Mouse (Mus musculus) NIH3T3 (cell line): ENCODE results near the gene Il13ra1.

Source experiments
- DNase-seq: peaks from one replicate; pipeline ENCODE4 v3.0.0-alpha.2; 2012; ENCODE audit warnings: low read depth

Gene Il13ra1

DNA sequence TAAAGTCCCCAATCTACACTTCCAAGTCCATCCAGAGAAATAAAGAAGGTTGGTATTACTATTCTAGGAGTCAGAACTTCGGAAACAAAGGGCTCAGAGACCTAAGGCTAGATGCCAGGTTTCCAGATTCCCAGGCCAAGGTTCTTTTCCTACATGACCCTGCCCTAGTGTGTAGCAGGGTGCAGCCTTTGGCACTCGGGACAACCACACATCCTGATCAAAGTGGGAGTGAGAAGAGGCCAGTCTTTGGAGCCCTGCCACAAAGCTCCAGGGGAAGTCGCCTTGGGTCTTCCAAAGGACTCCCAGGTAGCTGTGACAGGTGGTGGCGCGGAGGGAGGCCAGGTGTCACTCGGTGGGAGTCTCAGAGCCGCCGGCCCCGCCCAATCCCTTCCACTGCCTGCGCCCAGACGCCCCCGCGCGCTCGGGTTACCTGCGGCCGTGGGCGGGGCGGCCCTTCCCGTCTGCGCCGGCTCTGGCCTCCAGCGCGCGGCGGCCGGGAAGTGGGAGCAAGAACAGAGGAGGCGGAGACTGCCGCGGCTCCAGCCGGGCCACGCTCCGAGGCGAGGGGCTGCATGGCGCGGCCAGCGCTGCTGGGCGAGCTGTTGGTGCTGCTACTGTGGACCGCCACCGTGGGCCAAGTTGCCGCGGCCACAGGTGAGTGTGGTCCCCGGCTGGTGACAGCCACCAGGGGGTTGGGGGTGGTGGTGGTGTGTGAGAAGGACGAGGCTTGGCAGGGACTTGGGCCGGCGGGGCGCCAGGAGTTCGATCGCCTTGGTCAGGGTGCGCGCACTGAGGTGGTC is at the start of gene Il13ra1:
Gene Il13ra1, plus strand, starts transcription at position 489 of the 800 bp plus-strand sequence.
- DNase-seq: peak; percentile 63

DNA sequence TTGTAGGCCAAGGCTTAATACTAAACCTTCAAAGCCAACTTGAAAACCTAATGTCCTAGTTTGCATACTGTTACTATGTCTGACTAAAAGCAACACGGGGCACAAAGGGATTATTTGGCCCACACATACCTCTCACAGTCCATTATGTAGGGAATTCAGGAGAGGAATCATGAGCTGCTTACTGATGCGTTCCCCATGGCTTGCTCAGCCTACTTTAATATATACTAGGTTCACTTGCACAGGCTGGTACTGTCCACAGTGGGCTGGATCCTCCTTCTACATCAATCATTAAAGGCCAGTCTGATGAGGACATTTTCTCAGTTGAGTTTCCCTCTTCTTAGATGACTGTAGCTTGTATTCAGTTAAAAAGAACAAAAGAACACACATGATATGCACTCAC is 37.9 kb upstream of the Il13ra1 start:
- no peak for DNase-seq

DNA sequence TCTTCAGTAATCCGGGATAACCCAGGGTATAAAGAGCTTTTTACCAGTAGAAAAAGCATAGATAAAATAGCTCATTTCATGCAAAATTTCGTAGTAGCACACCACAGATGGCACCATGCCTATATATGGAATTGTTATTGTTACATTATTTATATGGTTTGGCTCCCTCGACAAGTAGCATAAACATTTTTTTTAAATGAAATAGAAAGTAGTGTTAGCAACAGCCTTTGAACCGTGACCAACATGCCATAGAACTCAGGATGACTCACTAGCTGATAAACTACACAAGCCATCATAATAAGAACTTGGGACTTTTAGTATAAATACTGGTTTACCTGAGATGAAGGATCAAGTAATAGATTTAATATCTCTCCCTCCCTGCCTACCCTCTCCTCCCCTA is 34.7 kb upstream of the Il13ra1 start:
- DNase-seq: peak; percentile 62

DNA sequence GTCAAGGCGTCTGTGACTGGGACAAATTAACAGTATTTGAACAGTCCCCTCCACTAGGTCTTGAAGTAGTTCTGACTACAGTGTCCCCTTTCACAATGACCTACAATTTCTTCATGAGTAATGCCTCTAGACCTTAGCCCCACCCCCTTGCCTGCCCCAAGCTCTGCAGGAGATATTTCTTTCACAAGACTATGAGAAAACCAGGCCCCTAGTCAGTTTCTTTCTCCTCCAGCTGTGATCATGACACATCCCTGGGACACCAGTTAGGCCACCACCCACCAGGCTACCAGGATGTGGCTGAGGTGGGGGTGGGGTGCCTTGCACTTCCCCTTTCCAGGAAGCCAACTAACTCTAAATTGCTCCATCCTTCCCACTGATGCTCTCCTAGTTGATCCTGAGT is 29.0 kb upstream of the Il13ra1 start:
- peak; percentile 69 for DNase-seq

DNA sequence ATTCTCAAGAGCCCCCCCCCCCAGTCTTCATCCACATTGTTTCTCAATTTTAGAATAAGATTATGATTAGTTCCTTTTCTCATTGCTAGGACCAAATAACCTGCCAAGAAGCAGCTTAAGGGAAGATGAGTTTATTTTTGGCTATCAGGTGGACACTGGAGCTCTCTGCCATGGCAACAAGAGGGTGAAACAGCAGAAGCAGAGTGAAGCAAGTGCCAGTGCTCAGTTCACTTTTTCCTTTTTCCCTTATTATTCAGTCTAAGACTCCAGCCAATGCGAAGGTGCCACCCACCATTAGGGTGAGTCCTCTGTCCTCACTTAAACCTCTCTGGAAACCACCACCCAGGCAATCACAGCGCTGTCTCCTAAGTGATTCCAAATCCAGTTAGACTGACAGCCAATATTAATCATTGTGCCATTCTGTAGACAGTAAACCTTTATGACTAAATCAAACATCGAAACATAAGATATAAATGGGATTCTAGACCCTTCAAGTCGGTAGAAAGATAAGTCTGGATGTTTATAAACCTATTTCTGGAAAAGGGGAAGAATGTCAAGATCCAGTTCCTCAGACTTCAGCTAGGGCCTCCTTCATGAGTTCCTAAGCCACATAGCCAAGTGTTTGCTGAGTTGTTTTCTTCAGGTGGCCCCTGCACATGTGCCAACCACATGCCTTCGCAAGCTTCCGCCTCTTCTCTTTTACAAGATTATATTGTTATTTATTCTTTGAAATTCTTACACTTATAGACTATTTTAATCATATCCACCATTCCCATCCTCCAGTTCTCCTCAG is 23.2 kb upstream of the Il13ra1 start:
- no peak for DNase-seq

DNA sequence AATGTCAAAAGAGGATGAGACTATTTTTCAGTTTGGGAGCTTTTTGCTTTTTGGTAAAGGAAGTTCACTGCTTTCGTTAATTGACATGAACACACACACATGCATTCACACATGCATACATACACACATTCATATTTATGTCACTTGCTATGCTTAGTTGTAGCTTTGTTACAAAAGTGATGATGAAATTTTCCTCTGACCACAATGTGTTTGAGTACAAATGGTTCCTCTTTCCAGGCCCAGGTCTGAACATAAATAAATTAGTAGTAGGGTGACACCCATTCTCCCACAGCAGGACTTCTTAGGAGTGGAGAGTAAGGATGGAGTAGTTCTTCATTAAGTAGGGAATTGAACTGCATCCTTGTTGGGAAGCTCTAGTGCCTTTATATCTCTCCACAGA is 11.0 kb upstream of the Il13ra1 start:
- DNase-seq: no peak

DNA sequence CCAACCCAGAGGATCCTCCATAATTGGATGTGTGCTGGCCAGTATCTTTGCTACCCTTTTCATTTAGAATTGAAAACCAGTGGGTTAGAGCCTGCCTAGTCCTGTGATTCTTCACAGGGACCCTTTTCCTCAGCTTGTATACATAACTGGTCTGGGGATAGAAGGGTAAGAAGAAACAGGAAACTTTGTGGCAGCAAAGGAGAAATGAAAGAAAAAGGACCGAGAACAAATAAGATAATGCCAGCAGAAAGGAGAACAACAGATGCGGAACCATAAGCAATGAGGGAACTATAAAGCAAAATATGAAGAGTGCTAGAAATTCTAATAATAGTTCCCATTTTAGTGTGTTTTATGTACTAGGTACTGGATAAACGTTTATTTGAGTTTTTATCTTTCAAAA is 10.6 kb upstream of the Il13ra1 start:
- DNase-seq: no peak

DNA sequence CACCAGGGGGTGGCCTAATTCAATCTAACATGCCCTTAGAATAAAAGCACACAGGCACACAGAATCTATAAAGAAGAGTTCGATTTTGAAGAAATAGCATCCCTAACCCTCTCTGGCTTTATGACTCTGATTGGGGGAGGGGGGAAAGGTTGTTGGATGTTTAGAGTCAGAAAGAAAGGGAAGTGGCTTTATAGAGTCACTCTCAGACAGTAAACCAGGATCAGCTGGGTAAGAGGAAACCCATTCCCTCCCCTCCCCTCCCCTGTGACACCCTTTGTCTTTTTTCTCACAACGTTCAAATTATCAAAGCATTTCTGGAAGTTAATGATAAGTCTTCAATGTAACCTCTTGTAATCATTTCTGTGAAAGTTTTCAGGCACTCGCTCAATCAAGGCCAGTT is 3.3 kb upstream of the Il13ra1 start:
- no peak for DNase-seq

DNA sequence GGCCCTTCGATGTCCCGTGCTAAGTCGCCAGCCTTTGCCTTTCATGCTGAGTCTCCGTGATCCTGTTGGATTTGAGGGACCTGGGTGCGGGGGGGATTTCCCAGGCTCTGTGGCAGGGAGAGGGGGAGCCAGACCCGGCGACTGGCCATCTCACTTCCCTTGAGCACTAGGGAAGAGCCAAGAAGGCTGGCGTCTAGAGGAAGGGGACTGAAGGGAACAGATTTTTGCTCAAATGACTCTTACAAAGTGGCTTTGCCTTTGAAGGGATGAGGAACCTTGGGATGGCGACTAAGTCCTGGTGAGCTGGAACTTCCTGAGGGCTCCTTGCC is 476 bp downstream of the Il13ra1 start:
- DNase-seq: no peak

DNA sequence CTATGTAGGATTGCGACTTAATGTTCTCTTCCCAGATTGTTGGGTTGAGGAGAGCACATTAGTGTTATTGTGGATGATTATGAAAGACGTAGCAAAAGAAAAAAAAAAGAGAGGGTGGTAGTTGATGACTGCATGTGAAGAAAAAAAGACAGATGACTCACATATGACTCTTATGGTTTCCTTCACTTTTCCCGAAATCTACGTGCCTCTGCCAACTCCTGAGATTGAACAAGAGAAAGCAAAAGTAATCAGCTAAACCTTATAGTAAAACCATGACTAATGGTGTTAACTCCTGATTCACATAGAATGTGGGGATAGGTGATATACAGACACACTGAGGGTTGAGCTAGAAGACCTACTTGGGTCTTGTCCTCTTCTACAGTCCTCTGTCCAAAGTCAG is 3.3 kb downstream of the Il13ra1 start:
- peak; percentile 61 for DNase-seq

DNA sequence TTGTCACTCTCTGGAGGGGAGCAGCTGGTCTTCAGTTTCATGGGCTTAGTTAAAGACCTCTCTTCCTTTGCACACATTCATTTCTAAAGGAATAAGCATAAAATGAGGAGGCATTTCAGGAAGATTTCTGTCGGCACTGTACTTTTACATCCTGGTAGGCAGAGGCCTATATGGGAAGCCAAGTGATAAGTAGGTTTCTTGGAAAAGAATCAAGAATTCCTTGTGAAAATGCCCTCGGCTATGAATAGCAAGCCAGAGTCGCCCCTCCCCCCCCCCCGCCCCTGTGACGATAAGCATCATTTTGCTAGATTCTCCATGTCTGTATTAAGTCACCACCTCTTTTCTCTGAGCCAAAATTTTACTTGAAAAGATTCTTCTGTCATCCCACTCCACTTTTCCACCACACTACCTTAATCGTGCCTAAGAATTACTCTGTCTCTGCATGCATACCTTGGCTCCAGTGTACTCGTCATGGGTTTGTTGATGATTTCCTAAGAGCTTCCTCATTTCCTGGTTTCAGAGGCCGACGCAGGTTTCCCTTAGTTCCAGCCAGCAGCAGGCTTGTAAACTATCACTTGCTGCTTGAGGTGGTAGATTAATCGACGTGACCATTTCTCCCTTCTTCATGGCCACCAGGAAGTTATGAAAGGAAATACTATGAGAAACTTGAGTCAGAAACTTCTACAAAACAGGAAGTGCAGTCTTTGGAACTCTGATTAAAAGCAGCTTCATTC is 17.3 kb downstream of the Il13ra1 start:
- DNase-seq: no peak

DNA sequence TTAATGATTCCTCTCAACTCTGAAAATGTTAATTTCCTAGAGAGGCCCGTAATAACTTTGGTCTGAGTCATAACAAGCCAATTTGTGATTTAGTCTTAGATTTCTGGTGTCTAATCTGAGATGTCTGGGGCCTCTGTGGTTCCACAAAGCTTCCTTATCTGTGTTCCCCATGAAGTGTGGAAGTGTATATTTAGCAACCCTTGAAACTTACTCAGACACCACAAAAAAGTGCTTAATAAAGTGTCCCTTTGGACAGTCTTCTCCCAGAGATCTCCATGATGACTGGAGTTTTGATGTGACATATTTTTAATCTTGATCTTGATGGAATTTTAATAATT is 17.8 kb downstream of the Il13ra1 start:
- DNase-seq: no peak

DNA sequence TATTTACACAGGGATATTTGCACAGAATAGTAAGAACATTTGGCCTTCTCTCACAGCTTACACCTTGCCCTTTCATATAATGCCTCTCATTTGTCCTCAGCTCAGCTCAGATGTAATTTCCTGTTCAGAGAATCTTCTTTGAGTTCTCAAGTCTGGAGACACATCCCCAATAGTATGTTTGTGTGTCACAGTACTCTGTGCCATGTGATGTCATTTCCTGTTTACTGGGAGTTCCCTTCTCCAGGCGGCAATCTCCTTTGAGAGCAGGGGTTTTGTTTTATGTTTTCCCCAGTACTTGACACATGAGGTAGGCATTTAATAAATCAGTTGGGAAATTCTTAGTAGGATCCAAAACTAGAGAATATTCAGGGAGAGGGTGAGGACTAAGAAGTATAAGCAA is 24.4 kb downstream of the Il13ra1 start:
- DNase-seq: no peak

DNA sequence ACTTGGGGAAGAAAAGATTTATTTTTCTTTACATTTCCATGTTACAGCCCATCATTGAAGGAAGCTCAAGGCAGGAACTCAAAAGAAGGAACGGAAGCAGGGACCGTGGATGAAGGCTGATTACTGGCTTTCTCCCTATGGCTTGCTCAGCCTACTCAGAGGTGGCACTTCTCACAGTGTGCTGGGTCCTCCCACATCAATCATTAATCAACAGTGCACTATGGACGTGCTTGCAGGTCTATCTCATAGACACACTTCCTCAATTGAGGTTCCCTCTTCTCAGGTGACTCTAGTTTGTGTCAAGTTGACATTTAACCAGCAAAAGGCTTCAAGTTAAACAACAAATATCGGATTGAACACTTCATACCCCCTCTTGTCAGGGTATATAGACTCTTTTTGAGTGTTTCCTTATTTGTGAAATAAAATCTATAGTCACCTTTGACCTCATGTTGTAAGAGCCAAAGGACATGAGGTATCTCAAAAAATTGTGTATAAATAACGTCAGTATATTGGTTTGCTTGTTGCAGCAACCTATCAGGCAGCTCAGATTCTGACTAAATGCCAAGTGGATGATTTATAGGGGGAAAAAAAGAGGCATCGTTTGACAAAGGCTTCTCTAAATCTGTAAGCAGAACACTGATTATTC is 30.2 kb downstream of the Il13ra1 start:
- peak; percentile 10 for DNase-seq

DNA sequence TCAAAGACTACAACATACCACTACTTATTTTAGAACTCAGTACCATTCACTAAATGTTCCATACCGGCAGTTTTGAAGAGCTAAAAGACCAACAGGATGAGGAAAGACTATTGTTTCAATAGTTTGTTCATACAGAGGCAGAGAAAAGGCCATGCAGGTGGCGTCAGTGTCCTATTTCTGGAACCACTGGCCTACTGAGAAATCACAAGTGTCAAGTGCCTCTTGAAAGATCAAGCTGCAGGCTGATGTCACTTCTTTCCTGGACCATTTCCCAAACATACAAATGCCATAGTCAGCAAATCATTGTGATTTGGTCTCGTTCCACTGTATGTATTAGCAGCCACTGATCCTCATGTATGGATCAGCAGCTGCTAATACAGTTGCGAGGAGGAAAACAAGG is 34.8 kb downstream of the Il13ra1 start:
- no peak for DNase-seq

DNA sequence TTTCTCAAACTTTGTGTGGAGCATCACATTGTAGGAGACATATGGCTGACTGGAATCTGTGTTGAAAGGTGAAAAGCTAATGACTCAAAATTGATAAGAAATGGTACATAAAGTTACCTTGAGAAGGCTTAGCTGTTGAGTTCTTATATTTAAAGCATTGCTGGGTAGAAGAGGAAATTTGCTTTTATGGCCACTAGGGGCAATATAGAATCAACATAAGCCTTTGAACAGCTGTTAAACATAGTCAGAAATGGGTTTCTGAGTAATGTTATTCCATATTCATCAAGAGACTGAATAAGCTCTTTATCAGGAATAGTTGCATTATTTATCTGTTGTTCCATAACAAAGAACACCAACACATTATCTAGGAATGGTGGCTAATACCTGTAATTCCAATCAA is 38.2 kb downstream of the Il13ra1 start:
- no peak for DNase-seq

DNA sequence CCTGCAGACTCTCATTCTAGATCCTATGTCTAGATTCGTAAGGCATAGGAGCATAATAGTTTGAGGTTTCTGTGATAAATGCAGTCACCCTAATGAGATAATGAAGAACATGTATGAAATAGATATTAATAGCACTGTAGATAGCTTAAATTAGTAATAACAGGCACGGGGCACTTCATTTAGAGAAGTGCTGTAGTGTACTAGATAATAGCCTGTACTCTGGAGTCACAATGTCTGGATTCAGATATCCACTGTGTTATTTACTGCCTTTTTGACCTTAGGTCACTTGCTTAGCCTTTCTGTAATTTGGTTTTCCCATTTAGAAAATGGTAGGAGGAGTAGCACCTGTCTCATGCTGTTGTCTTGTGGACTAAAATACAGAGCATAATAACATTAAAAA is 44.8 kb downstream of the Il13ra1 start:
- DNase-seq: no peak

DNA sequence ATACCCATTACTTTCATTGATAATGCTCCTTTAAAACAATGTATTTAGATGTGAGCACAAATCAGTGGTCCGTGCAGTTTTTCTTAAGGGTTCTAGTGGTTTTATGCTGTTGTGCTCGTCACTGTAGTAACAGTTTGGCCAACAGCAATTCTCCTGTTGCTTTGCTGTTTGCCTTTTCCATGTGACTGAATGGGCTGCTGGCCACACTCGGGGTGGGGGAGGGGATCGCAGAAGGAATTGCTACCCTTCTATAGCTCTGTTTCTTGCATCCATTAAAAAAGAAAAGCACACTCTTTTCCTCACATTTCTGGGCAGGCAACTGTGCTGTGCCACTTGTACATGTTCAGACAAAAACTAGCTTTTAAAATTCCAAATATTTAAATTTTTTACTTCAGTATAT is 49.7 kb downstream of the Il13ra1 start:
- no peak for DNase-seq

DNA sequence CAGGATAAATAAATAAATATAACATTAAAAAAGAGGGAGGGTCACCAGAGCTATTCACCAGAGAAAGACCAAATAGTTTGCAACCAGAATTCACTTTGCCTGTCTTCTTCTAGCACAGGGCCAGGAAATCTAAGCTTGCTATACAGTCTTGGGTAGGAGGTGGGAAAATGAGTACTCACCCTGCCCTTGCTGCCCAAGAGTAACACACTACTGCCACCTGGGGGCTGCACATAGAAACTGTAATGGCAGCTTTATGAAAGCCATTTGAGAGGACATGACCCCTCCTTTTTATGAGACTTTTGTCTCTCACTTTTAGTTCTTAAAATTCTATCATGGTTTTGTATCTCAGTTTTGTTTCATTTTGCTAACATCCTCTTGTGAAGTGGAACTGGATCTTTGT is 71.7 kb downstream of the Il13ra1 start:
- DNase-seq: peak; percentile 75

DNA sequence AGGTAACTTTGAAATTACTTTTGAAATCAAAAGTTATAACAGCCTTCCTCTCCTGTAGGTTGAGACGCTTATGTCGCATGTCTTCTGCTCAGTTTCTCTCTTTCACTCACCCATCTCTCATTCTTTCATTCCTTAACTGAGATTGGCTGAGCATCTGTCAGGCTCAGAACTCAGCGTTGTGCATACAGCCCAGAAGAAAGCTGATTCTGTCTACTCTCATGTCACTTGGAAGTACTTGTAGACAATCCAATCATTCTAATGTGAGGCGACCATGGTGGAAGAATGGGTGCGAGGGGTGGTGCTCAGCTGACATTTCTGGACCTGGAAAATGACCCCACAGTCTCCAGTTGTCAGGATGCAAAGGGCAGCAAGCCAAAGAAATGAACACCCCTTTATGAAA is 74.1 kb downstream of the Il13ra1 start:
- DNase-seq: no peak

DNA sequence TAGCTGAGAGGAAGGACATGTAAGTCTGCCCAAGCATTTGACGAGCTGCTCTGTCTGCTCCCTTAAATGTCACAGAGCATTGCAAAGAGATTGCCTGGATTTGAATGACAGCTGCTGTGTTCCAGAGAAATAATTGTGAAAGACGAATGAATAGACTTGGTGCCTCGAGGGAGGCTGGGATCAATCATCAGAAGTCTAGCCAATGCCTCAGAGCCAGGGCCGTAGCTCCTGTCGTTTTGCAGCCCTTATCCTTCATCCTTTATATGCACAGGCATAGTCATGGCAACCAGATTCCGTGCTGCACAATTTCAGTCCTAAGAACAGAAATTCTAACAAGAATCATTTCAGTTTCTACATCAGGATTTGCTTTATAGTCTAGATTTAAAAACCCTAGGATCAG is 74.5 kb downstream of the Il13ra1 start:
- DNase-seq: no peak

DNA sequence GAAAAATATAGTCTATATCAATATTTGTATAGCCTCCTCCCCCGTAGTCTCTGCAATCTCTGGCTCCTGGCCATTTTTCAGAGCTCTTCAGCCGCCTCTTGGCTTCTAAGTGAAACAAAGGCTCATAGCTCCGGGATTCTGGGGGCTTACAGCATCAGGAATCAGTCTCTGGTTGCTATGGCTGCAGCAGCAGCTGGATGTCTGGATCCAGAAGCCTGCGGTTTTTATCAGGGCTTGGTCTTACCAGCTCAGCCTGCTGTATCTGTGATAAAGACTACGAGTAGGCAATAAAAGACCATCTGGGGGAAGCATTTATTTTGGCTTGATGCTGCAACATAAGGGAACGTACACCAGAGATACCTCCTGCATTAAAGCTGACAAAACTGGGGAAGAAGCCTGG is 82.0 kb downstream of the Il13ra1 start:
- no peak for DNase-seq
